Mouse (Mus musculus): ENCODE results near the gene Elmod1. TPM values are rescaled to one million over a fixed set of nuclear protein-coding genes. Genes with fewer than 3 reads are reported as not detected.
"Not testable (repeated sequence)": the region's sequence is repeated elsewhere in the genome, so short reads cannot be mapped to it uniquely, and the experiment has no call there.

The Elmod1 gene
- polyA plus RNA-seq (2012; rRNA removed) = 0.04 and 0.05 TPM in 2 replicates

GRCm38 (mm10) chr9:53975122-53975518 lies at the start of gene Elmod1:
TSS of gene Elmod1 (minus strand) at chr9:53975301.
- TF ChIP-seq POLR2A (IDR thresholded peaks at IDR 0.05; ENCODE audit: control insufficient read depth, low read depth, low read length) (no peak), CTCF (IDR thresholded peaks at IDR 0.05; ENCODE audit: control insufficient read depth, insufficient read depth, insufficient replicate concordance, low read depth, low read length) (no peak)
- Histone ChIP-seq H3K36me3 (ENCODE audit: control insufficient read depth, insufficient read depth, low read length) (no peaks in the 10 kb centered on the region), H3K4me3 (ENCODE audit: control insufficient read depth, low read depth, low read length) (peak within 1 kb of the TSS; percentile 69), H3K4me1 (ENCODE audit: control insufficient read depth, insufficient read depth, low read length) (peaks cover 13% of the 10 kb centered on the region), H3K27me3 (ENCODE audit: control insufficient read depth, insufficient read depth, low read length) (no peaks in the 10 kb centered on the region), H3K27ac (ENCODE audit: control insufficient read depth, insufficient read depth, low read depth, low read length) (no peak within 1 kb of the TSS)

DNA sequence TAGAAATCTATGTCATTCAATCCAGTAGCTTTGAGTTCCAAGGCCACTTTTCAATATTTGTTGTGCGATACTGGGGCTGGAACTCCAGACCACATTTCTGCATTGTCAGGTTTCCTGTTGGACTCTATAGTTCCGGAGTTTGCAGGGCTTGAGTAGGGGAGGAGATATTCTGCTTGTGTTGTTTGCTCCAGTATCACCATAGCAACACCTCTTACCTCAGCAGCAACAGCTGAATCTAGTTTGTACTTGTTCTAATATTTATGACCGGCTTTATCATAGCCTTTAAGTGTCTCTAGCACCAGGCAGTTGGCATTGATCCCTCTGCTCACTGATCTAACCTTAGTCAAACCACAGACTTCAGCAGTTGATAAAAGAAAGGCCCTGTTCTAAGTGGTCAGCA lies 47.7 kb upstream of the Elmod1 start:
- H3K4me3 ChIP-seq (ENCODE audit: control insufficient read depth, low read depth, low read length) = no peak overlapping the region
- no peak for TF ChIP-seq CTCF (IDR thresholded peaks at IDR 0.05; ENCODE audit: control insufficient read depth, insufficient read depth, insufficient replicate concordance, low read depth, low read length)
- no peak for TF ChIP-seq POLR2A (IDR thresholded peaks at IDR 0.05; ENCODE audit: control insufficient read depth, low read depth, low read length)
- H3K4me1 ChIP-seq (ENCODE audit: control insufficient read depth, insufficient read depth, low read length) = no peaks in the 10 kb centered on the region
- H3K27ac ChIP-seq (ENCODE audit: control insufficient read depth, insufficient read depth, low read depth, low read length) = no peak overlapping the region
- H3K36me3 ChIP-seq (ENCODE audit: control insufficient read depth, insufficient read depth, low read length) = no peaks in the 10 kb centered on the region
- H3K27me3 ChIP-seq (ENCODE audit: control insufficient read depth, insufficient read depth, low read length) = no peaks in the 10 kb centered on the region

DNA sequence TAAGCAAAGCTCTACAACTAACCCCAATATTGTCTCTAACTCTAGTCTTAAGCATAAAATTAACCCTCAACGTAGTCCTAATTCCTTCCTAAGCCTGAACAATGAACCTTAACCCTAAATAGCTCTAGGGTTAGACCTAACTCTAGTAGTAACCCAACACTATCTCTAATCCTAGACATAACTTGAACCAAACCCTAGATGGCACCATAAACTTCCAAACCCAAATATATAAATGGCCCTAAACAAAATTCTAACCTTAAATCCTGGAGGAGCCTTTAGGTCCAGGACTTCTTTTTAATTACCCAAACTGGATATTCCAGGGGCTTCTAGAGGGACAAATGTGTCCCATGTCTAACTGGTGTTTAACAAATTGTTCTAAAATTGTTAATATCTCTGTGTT lies 19.4 kb upstream of the Elmod1 start:
- H3K4me3 ChIP-seq (ENCODE audit: control insufficient read depth, low read depth, low read length) = no peak overlapping the region
- 0 out of 2 replicates have a peak, but pooled peaks cover 3% of the 10 kb centered on the region for H3K4me1 ChIP-seq (ENCODE audit: control insufficient read depth, insufficient read depth, low read length)
- no peak overlapping the region for H3K27ac ChIP-seq (ENCODE audit: control insufficient read depth, insufficient read depth, low read depth, low read length)
- no peaks in the 10 kb centered on the region for H3K36me3 ChIP-seq (ENCODE audit: control insufficient read depth, insufficient read depth, low read length)
- no peaks in the 10 kb centered on the region for H3K27me3 ChIP-seq (ENCODE audit: control insufficient read depth, insufficient read depth, low read length)
- TF ChIP-seq POLR2A (IDR thresholded peaks at IDR 0.05; ENCODE audit: control insufficient read depth, low read depth, low read length) (no peak), CTCF (IDR thresholded peaks at IDR 0.05; ENCODE audit: control insufficient read depth, insufficient read depth, insufficient replicate concordance, low read depth, low read length) (no peak)

GRCm38 (mm10) chr9:53992567-53992966 lies 17.5 kb upstream of the Elmod1 start:
- H3K4me3 ChIP-seq (ENCODE audit: control insufficient read depth, low read depth, low read length); H3K4me1 ChIP-seq (ENCODE audit: control insufficient read depth, insufficient read depth, low read length); H3K27me3 ChIP-seq (ENCODE audit: control insufficient read depth, insufficient read depth, low read length); H3K36me3 ChIP-seq (ENCODE audit: control insufficient read depth, insufficient read depth, low read length); H3K27ac ChIP-seq (ENCODE audit: control insufficient read depth, insufficient read depth, low read depth, low read length): not testable (repeated sequence)

DNA sequence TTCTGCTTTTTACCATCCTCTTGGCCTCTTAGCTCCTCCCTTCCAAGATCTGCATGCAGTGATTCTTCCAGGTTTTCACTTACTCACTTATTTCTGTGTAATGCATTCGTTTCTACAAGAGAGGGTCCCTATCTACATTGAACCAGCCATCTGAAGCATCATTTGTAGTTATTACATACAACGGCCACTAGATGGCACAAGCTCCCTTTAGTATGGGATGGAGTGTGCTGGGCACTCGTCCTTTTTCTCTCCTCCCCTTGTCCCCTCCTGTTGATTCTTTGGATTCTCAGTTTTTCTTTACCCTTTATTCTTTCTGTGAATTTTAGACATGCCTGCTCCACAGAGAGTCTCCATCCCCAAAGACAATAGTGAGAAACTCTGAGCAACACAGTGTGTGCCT lies 15.8 kb upstream of the Elmod1 start:
- TF ChIP-seq CTCF (IDR thresholded peaks at IDR 0.05; ENCODE audit: control insufficient read depth, insufficient read depth, insufficient replicate concordance, low read depth, low read length) (0 out of 2 replicates have a peak, but pooled peaks have one; percentile 9), POLR2A (IDR thresholded peaks at IDR 0.05; ENCODE audit: control insufficient read depth, low read depth, low read length) (no peak)
- Histone ChIP-seq H3K27me3 (ENCODE audit: control insufficient read depth, insufficient read depth, low read length) (no peaks in the 10 kb centered on the region), H3K4me1 (ENCODE audit: control insufficient read depth, insufficient read depth, low read length) (0 out of 2 replicates have a peak, but pooled peaks cover 3% of the 10 kb centered on the region), H3K27ac (ENCODE audit: control insufficient read depth, insufficient read depth, low read depth, low read length) (no peak overlapping the region), H3K36me3 (ENCODE audit: control insufficient read depth, insufficient read depth, low read length) (no peaks in the 10 kb centered on the region), H3K4me3 (ENCODE audit: control insufficient read depth, low read depth, low read length) (no peak overlapping the region)

- Histone ChIP-seq H3K27ac (ENCODE audit: control insufficient read depth, insufficient read depth, low read depth, low read length) (no peak overlapping the region), H3K27me3 (ENCODE audit: control insufficient read depth, insufficient read depth, low read length) (no peaks in the 10 kb centered on the region), H3K4me3 (ENCODE audit: control insufficient read depth, low read depth, low read length) (no peak overlapping the region), H3K36me3 (ENCODE audit: control insufficient read depth, insufficient read depth, low read length) (no peaks in the 10 kb centered on the region), H3K4me1 (ENCODE audit: control insufficient read depth, insufficient read depth, low read length) (0 out of 2 replicates have a peak, but pooled peaks cover 3% of the 10 kb centered on the region)
- TF ChIP-seq POLR2A (IDR thresholded peaks at IDR 0.05; ENCODE audit: control insufficient read depth, low read depth, low read length) = no peak
- no peak for TF ChIP-seq CTCF (IDR thresholded peaks at IDR 0.05; ENCODE audit: control insufficient read depth, insufficient read depth, insufficient replicate concordance, low read depth, low read length)
Measured at GRCm38 (mm10) chr9:53986972-53987371, 11.9 kb upstream of the Elmod1 start.

GRCm38 (mm10) chr9:53984868-53985267 lies 9.8 kb upstream of the Elmod1 start:
- no peaks in the 10 kb centered on the region for H3K4me1 ChIP-seq (ENCODE audit: control insufficient read depth, insufficient read depth, low read length)
- H3K27me3 ChIP-seq (ENCODE audit: control insufficient read depth, insufficient read depth, low read length) = no peaks in the 10 kb centered on the region
- TF ChIP-seq POLR2A (IDR thresholded peaks at IDR 0.05; ENCODE audit: control insufficient read depth, low read depth, low read length) (no peak), CTCF (IDR thresholded peaks at IDR 0.05; ENCODE audit: control insufficient read depth, insufficient read depth, insufficient replicate concordance, low read depth, low read length) (peak; percentile 46; the same call in 1 of the 2 replicates)

More at GRCm38 (mm10) chr9:53984868-53985267, 9.8 kb upstream of the Elmod1 start:
- no peak overlapping the region for H3K4me3 ChIP-seq (ENCODE audit: control insufficient read depth, low read depth, low read length)
- H3K27ac ChIP-seq (ENCODE audit: control insufficient read depth, insufficient read depth, low read depth, low read length) = no peak overlapping the region
- H3K36me3 ChIP-seq (ENCODE audit: control insufficient read depth, insufficient read depth, low read length) = no peaks in the 10 kb centered on the region
